Mouse (Mus musculus) thymus, adult 2 months (tissue): ENCODE measurements around the gene Sh3bp1.
A peak's percentile ranks its signal among the peaks of the same experiment; 100 is the strongest.

Experiments
- CTCF ChIP-seq: fragments of 200-500 bp; IDR thresholded peaks from 2 replicates; pipeline ENCODE4 v1.5.1; 2012; ENCODE audit warnings: mild to moderate bottlenecking, control low read depth, low read length, moderate library complexity, borderline replicate concordance; ENCODE audit not compliant: control insufficient read depth, poor library complexity, insufficient read depth; ENCODE audit errors: extremely low read depth
- POLR2A ChIP-seq: fragments of 200-500 bp; IDR thresholded peaks from 2 replicates; pipeline ENCODE4 v1.6.1; 2012; ENCODE audit warnings: mild to moderate bottlenecking, low read length, control low read depth, moderate library complexity; ENCODE audit not compliant: control insufficient read depth, poor library complexity, insufficient read depth; ENCODE audit errors: extremely low read depth

DNA sequence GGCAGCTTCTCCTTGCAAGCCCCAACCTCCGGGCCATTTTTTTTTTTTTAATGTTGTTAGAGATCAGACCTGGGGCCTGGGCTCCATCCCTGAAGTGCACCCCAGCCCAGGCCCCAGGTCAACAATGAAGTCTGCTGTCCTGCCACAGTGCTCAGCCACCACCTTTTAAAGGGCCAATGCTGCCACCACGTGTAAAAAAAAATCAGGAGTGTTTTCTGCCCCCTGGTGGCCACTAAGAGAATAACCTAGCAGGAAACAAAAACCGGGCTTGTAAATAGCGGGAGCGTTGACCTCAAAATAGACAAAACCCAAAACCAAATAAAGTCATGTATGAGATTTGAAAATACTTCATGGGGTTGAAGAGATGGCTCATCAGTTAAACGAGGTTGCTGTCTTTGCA lies 29.8 kb upstream of the Sh3bp1 start:
- TF ChIP-seq CTCF (peak; percentile 67; the same call in 1 of the 2 replicates), POLR2A (no peak)
